Mouse (Mus musculus) layer of hippocampus, adult 18-20 months (tissue): Measurements from ENCODE around the gene Ccdc169. TPM values are rescaled to one million over a fixed set of nuclear protein-coding genes. Genes with fewer than 3 reads are reported as not detected.
"Not testable (repeated sequence)": the region's sequence is repeated elsewhere in the genome, so short reads cannot be mapped to it uniquely, and the experiment has no call there.

Experiments
- DNase-seq, 2 experiments: peaks; one replicate each; pipeline ENCODE4 v3.0.0; 2022; ENCODE audit warnings: low spot score in 2 of 2
- microRNA-seq, 2 experiments: library from miRNA; unstranded; fragments of <30 nt; microRNA quantifications; one replicate each; pipeline ENCODE4 v1.2.0; 2021
- total RNA-seq, 2 experiments: library from RNA; stranded (reverse); gene quantifications; 2 replicates each; pipeline ENCODE4 v1.2.3; 2021

The Ccdc169 gene
- total RNA-seq, 2 experiments from 2014 or later, result 0.38 TPM; not detected in 1

- DNase-seq, result no peak
These were observed 56.2 kb downstream of the Ccdc169 start for GRCm38 (mm10) chr3:55193351-55193750.

- DNase-seq, result no peak
These were observed 57.7 kb downstream of the Ccdc169 start for GRCm38 (mm10) chr3:55194792-55195191.

GRCm38 (mm10) chr3:55195581-55196327 lies 58.6 kb downstream of the Ccdc169 start:
- DNase-seq, result no peak

GRCm38 (mm10) chr3:55196328-55196710 lies 59.2 kb downstream of the Ccdc169 start:
- no peak for DNase-seq

- not testable (repeated sequence) for DNase-seq
These were observed 66.5 kb downstream of the Ccdc169 start for GRCm38 (mm10) chr3:55203621-55204020.

- no peak for DNase-seq
These were observed 69.3 kb downstream of the Ccdc169 start for GRCm38 (mm10) chr3:55206413-55206812.

GRCm38 (mm10) chr3:55207665-55208064 lies 70.5 kb downstream of the Ccdc169 start:
- no peak for DNase-seq

GRCm38 (mm10) chr3:55212254-55212653 lies 75.1 kb downstream of the Ccdc169 start:
- no peak for DNase-seq

GRCm38 (mm10) chr3:55213785-55214184 lies 76.6 kb downstream of the Ccdc169 start:
- no peak for DNase-seq

- peak in 1 of 2 experiments; percentile 46 for DNase-seq
These were observed 77.3 kb downstream of the Ccdc169 start for GRCm38 (mm10) chr3:55214413-55214812.

- DNase-seq, result no peak
These were observed 85.4 kb downstream of the Ccdc169 start for GRCm38 (mm10) chr3:55222502-55222901.

Small RNA genes lying within 50 kb of the gene (microRNA-seq; reads per million reads assigned to microRNA genes)
- gene Gm22029, result 0 reads per million in 2 experiments

Other genes starting within 250 kb of the Ccdc169 start
- gene Sertm1, start 221.5 kb upstream of the Ccdc169 start, total RNA-seq, result 10 to 100 TPM; 82.5 to 83.8 TPM
- 1 to 10 TPM; 1.6 to 1.7 TPM for gene Ccna1, start 81.8 kb upstream of the Ccdc169 start, total RNA-seq
- 10 to 100 TPM; 46.7 to 58.2 TPM for gene Spg20, start 25.2 kb upstream of the Ccdc169 start, total RNA-seq
- not detected for gene Sohlh2, start 44.7 kb downstream of the Ccdc169 start, total RNA-seq
- 100 to 1,000 TPM; 528 to 532 TPM for gene Dclk1, start 105.0 kb downstream of the Ccdc169 start, total RNA-seq